Comparison of ENCODE assay signal across 15 mouse cellular contexts in genomic region chr2:46986689-46987088, GRCm38 (mm10).
"Had no signal": no experiment of that assay in that cellular context is flagged by ENCODE, and none has a peak within 500 bp of the region (broad histone marks: within the 10 kb centered on the region; RNA-seq: fewer than 3 reads in every experiment).

No protein-coding gene starts in this region.

- H3K27me3 ChIP-seq: hindbrain, embryonic 15.5 days; limb, embryonic 13.5 days; liver, embryonic 13.5 days; megakaryocyte, embryonic 14.5 days; neural tube, embryonic 13.5 days had no signal

- H3K36me3 ChIP-seq: hindbrain, embryonic 15.5 days; limb, embryonic 13.5 days; liver, embryonic 13.5 days; neural tube, embryonic 13.5 days had no signal

- DNase-seq: kidney, adult 9 months; left cerebral cortex, postnatal 4 days; liver, embryonic 13.5 days; right cerebral cortex, adult 18-20 months; right cerebral cortex, postnatal 25 days; thymus, postnatal 4 days had no signal

- H3K4me2 ChIP-seq: hindbrain, embryonic 15.5 days; limb, embryonic 13.5 days; liver, embryonic 13.5 days; midbrain, embryonic 11.5 days; neural tube, embryonic 13.5 days had no signal

- H3K4me1 ChIP-seq: hindbrain, embryonic 15.5 days; limb, embryonic 13.5 days; liver, embryonic 13.5 days; megakaryocyte, embryonic 14.5 days; neural tube, embryonic 13.5 days had no signal

- H3K9me3 ChIP-seq: hindbrain, embryonic 15.5 days; limb, embryonic 13.5 days; liver, embryonic 13.5 days; megakaryocyte, embryonic 14.5 days; neural tube, embryonic 13.5 days had no signal

- ATAC-seq: intestine, embryonic 16.5 days; midbrain, embryonic 16.5 days had no signal

- H3K4me3 ChIP-seq: hindbrain, embryonic 15.5 days; limb, embryonic 13.5 days; liver, embryonic 13.5 days; megakaryocyte, embryonic 14.5 days; neural tube, embryonic 13.5 days had no signal

- H3K27ac ChIP-seq: hindbrain, embryonic 15.5 days; limb, embryonic 13.5 days; liver, embryonic 13.5 days; macrophage; neural tube, embryonic 13.5 days; stomach, postnatal 0 days had no signal

- H3K9ac ChIP-seq: hindbrain, embryonic 15.5 days; limb, embryonic 13.5 days; liver, embryonic 13.5 days; neural tube, embryonic 13.5 days had no signal
